Mouse (Mus musculus) adipocyte (in vitro differentiated cells): ENCODE data around the gene Olfr187.
"Not testable (repeated sequence)": the region's sequence is repeated elsewhere in the genome, so short reads cannot be mapped to it uniquely, and the experiment has no call there.

Experiments
- DNase-seq: peaks from one replicate; pipeline ENCODE4 v3.0.0-alpha.2; 2016; ENCODE audit warnings: low spot score

Gene Olfr187

DNA sequence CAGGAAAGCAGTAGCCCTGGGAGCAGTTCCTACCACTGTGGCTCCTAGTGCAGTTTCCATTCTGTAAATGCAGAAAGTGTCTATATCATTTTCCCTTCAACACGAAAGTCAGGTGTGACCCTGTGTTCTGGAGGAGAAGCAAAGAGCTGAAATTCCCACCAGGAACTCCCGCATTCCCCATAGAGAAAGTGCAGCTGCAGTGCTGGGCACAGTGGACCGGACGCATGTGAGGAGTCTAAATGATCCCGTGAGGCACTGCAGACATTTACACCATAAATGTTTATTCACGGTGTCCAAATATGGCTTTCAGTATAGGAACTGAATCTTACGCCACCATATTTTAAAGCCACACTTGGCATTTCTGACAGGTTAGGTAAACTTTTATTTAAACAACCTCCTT is at the start of gene Olfr187:
TSS of gene Olfr187 (minus strand) at position 58 of the 400 bp plus-strand sequence.
- DNase-seq, result no peak

DNA sequence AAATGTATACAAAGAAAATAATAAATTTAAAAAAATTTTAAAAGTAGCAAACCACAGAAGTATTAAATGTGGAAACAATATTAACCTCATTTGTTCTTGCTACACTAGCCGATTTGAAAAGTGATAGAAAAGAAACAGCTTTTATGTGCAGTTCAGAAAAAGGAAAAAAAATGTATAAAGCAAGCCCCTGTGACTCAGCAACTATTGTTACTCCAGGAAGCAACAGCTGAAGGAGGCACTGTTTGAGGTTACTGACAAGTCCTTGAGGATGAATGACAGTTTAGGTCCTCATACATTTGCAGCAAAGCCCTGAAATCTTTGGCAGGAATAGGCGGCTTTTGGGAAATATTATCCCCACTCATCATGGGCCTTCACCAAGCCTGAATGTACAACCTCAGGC is 41.5 kb upstream of the Olfr187 start:
- not testable (repeated sequence) for DNase-seq

DNA sequence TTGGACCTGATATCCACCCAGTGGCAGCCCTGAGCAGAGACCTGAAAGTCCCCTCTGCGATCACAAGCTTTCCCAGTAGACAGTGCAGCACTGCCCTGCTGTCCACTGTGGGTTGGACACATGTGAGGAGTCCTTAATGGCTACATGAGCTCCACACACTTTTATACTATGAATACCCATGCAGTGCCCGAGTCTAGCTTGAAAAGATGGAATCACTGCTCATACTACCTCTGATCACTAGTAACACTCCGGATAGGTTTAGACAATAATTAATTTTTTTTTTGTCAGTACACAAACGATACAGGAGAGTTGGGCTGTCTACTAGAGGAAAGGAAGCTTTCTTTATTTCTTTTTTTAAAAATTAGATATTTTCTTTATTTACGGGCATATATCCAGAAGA is 38.3 kb upstream of the Olfr187 start, which contains the start of gene Olfr190:
TSS of gene Olfr190 (minus strand) at position 101 of the 400 bp plus-strand sequence.
- no peak for DNase-seq

DNA sequence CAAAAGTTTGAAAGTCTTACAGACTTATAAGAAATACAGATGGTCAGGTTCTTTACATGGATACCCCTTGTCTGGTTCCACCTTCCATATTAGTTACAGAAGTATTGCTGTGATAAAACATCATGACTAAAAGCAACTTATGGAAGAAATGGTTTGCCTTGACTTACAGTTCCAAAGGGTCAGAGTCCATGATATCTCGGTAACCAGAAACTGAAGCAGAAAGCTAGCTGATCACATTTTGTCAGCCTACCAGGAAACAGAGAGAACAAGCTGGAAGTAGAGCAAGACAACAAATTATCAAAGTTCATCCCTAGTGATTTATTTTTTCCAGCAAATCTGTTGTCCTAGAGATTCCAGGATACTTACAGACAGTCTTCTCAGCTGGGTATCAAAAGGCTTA is 34.0 kb upstream of the Olfr187 start:
- DNase-seq, result no peak

DNA sequence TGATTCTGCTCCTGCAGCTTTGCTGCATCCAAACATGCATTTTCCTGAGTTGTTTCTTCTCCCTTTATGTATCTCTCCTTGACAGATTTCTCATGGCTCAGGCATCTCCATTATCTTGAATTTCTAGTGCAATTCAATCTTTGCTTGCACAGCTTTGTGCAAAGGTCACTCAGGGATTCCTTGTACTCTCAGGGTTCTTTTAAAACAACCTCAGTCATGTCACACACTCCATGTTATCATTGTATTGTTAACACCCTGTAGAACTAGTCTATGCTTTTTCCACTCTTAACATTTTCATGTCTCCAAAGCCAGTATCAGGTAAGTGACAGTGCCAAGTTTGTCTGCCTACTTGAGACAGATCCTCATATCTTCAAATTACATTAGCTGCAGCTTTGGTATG is 32.2 kb upstream of the Olfr187 start:
- no peak for DNase-seq

DNA sequence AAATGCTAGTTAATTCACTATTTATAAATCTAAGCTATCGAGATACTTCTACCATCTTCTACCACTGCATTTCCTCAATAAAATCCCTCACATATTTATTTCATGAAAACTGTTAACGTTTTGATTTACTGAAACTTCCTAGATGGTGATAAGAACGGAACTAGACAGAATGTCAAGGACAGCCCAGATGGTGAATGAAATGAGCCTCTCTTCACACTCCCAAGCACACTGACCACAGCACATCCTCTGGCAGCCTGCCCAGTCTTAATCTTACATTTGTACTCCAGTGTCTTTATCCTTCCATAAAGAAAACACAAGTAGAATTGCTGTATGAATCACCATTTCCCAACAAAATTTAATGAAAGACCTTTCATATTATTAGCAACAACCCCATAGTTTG is 22.8 kb upstream of the Olfr187 start:
- not testable (repeated sequence) for DNase-seq

DNA sequence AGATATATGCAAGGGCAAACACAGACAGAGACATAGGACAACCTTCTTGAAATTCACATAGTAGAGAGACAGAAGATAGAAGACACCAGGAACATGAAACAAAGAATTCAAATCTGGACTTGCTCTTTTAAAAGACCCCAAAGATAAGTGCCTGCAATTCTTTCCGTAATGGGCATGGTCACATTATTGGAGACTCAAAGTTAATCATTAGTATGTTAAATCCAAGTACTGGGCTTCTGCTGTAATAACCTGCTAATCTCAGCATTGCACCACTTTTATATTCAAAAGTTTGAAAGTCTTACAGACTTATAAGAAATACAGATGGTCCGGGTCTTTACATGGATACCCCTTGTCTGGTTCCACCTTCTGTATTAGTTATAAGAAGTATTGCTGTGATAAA is 9.7 kb upstream of the Olfr187 start:
- not testable (repeated sequence) for DNase-seq

DNA sequence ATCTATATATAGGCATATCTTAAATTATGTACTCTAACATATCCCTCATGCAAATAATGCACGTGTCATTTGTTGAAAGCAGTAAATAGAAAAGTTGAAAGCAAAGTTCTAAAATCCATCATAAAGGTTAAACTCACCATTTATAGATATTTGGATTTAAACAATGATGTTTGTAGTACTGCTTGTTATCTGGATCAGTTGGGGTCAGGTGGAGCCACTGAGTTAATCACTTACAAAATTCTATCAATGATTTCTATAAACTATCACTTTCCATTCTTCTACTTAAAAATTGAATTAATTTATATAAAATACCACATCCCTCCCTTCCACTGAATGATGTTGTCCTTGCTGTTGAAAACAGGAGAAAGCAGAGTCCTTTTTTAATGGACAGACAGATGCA is 9.3 kb upstream of the Olfr187 start:
- no peak for DNase-seq

DNA sequence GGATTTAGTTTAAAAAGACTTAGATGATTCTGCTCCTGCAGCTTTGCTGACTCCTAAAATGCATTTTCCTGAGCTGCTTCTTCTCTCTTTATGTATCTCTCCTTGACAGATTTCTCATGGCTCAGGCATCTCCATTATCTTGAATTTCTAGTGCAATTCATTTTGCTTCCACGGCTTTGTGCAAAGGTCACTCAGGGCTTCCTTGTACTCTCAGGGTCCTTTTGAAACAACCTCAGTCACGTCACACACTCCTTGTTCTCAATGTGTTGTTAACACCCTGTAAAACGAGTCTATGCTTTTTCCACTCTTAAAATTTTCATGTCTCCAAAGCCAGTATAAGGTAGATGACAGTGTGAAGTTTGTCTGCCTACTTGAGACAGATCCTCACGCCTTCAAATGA is 8.0 kb upstream of the Olfr187 start:
- no peak for DNase-seq

DNA sequence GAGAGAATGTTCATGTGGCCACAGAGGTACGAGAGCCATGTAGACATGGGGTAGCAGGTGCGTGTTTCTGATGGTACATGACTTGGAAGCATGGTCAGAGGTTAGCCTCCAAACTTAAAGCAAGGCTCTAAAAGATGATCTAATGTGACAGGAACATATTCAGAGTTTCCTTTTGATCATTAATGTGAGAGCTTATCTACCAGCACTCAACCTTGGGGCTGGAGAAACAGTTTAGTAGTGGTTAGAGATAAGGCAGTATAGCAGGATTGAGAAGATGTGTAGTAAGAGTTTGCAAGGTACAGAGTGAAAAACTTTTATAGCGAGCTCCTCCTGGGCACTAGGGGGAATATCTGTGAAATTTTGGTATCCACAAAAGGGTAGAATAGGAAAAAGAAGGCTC is 6.3 kb upstream of the Olfr187 start:
- no peak for DNase-seq

DNA sequence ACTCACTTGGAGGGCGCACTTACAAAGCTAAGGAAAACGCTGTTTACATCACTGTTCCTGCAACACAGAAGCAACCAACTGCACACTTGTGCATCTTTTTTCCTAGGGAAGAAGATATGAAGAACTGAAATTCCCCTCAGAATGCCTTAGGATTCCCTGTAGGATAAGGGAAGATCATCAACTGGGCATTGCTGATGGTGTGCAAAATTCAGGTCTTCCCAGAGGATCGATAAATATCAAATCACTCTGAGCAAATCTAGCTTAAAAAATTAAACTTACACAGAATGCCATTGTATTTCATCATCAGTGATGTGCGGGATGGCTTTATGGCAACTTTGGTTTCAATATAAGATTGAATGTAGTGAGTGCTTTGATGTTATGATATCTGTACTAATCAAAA is 9.4 kb downstream of the Olfr187 start, which contains the start of gene Olfr186:
TSS of gene Olfr186 (minus strand) at position 101 of the 400 bp plus-strand sequence.
- DNase-seq, result no peak

DNA sequence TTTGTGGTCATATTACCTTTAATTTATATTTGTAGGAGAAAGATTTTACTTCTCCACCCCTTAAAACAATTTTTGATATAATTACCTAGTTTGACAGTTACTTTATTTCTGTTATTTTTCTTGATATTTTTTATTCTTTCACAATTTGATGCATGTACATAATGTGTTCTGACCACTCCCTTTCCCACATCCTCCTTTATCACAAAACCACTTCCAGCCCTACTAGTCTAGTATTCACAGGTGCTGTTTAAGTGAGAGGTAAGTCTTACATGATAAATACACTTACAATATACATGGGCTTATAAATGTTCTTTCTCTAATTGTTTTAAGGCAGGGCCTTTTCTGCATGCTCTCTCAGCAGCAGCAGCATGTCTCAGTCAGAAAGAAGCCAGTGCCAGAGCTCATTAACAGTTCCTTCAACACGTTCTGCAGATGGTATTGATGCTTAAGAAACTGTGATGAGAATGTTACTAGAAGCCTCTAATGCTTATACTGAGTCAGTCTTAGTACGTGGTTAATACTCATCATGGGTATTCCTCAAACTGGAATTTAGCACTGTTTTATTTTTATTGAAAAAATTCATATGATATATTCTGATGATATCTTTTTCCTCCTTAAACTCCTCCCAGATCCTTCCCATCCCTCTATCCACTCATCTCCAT is 26.1 kb downstream of the Olfr187 start:
- DNase-seq, result no peak

DNA sequence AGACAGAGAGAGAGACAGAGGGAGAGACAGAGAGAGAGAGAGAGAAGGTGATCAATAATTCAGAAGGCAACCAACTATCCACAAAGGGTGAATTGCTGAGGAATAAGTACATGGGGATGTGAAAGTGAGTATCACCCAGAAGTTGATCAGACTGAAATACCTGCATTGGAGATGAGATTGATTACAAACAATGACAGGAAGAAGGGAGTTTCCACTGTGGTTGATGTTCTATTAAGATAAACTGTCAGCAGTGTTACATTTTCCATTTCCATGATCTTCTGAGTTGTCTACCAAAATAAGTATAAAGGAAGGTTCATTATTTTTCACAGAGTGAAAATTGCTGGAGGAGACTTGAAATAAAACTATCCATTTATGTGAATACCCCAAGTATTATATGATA is 32.4 kb downstream of the Olfr187 start:
- DNase-seq, result no peak

DNA sequence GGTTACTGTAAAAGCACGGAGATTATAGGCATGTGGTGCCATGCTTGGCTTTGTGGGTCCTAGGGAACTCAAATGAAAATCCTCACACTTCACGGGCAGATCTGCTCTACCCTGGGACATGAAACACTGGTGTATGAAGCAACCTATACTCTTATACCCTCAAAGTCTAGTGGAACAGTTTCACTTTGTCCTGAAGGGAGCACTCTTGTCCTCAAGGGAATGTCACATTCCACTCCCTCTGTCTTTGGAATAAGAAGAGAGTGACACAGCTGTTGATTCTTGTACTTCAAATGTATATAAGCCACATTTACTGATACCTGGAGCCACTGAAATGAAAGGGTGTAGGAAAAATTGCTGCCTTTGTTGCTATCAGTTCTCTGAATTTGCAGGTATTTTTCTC is 44.5 kb downstream of the Olfr187 start, which contains the start of gene Olfr183:
TSS of gene Olfr183 (plus strand) at position 301 of the 400 bp plus-strand sequence.
- DNase-seq, result no peak
